In the genomic region with DNA sequence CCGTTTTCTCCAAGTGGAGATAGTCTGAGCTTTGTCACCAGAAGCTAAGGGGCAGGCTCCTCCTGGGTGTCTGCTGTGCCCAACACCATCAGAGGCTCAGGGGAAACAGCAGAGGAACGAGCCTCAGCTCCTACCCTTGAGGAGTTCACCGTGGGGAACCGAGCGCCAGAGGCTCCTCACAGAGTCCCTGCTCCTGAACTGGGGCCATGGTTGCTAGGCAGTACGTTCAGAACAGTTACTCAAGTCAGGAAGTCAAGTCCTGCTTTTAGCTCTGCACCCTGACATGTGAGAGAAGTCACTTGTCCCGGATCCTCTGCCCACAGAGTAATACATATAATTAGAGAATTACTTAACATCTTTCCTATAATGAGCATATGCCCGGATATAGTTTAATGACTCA, we compare ENCODE assay signal across 9 mouse cellular contexts. TPM values are rescaled to one million over a fixed set of nuclear protein-coding genes. Genes with fewer than 3 reads are reported as not detected.
DNase-seq lines count a peak whose midpoint lies in the region; ATAC-seq and TF ChIP-seq lines count a peak whose summit lies in the region.
"Had no signal": no experiment of that assay in that cellular context is flagged by ENCODE, and none has a peak within 500 bp of the region (broad histone marks: within the 10 kb centered on the region; RNA-seq: fewer than 3 reads in every experiment).

No protein-coding gene starts in this region.

- H3K27me3 ChIP-seq in lung, embryonic 14.5 days (ENCODE audit: insufficient read depth, low read length) = no peaks in the 10 kb centered on the region
- H3K27me3 ChIP-seq in hindbrain, embryonic 13.5 days = no peaks in the 10 kb centered on the region
- H3K27me3 ChIP-seq in neural tube, embryonic 12.5 days (replicated peaks) = no peaks in the 10 kb centered on the region
- H3K27me3 ChIP-seq: liver, embryonic 13.5 days had no signal

- TF ChIP-seq CTCF in lung, embryonic 14.5 days (IDR thresholded peaks at IDR 0.05; ENCODE audit: low read depth) = no peak
- TF ChIP-seq CTCF in embryonic fibroblast, embryonic 13.5 days (IDR thresholded peaks at IDR 0.05; ENCODE audit: borderline replicate concordance, insufficient read depth, low read length) = no peak

- WGBS in lung, embryonic 14.5 days = 18% methylated on average over 8 of the region's 8 CpGs
- WGBS in hindbrain, embryonic 13.5 days = 16% methylated on average over 8 of the region's 8 CpGs
- 15% methylated on average over 8 of the region's 8 CpGs for WGBS in neural tube, embryonic 12.5 days

- peak; percentile 39 for ATAC-seq in lung, embryonic 14.5 days (ENCODE audit: insufficient read depth)
- ATAC-seq in hindbrain, embryonic 13.5 days (ENCODE audit: low FRiP score) = peak; percentile 24; the same call in 1 of the 2 replicates
- ATAC-seq in neural tube, embryonic 12.5 days (ENCODE audit: low FRiP score, low read depth) = 0 out of 2 replicates have a peak, but pooled peaks have one; percentile 29

- H3K9me3 ChIP-seq in lung, embryonic 14.5 days (ENCODE audit: low read depth, low read length) = no peaks in the 10 kb centered on the region
- H3K9me3 ChIP-seq in hindbrain, embryonic 13.5 days = no peaks in the 10 kb centered on the region
- H3K9me3 ChIP-seq in neural tube, embryonic 12.5 days = no peaks in the 10 kb centered on the region
- H3K9me3 ChIP-seq: liver, embryonic 13.5 days had no signal

- no peak for TF ChIP-seq POLR2A in embryonic fibroblast, embryonic 13.5 days (IDR thresholded peaks at IDR 0.05; ENCODE audit: low read depth, low read length)

- DNase-seq in lung, embryonic 14.5 days = no peak
- DNase-seq in lung, postnatal 25 days (ENCODE audit: low spot score) = no peak
- DNase-seq in frontal cortex, postnatal 14 days (ENCODE audit: low spot score in 2 of 2) = no peak
- no peak for DNase-seq in cerebellum, postnatal 25 days
- no peak for DNase-seq in cerebellum, adult 9-10 months
- DNase-seq: liver, embryonic 13.5 days had no signal

- H3K4me2 ChIP-seq in lung, embryonic 14.5 days = peak overlapping the region; percentile 35; the same call in 1 of the 2 replicates
- H3K4me2 ChIP-seq in hindbrain, embryonic 13.5 days = 0 out of 2 replicates have a peak overlapping the region, but pooled peaks have one; percentile 16
- peak overlapping the region; percentile 13; the same call in 1 of the 2 replicates for H3K4me2 ChIP-seq in neural tube, embryonic 12.5 days (replicated peaks)
- H3K4me2 ChIP-seq: liver, embryonic 13.5 days had no signal

- peak overlapping the region; percentile 67 for H3K27ac ChIP-seq in lung, embryonic 14.5 days (ENCODE audit: low read depth)
- peak overlapping the region; percentile 4; the same call in 1 of the 2 replicates for H3K27ac ChIP-seq in embryonic fibroblast, embryonic 13.5 days (ENCODE audit: insufficient read depth, low read length)
- peak overlapping the region; percentile 24; the same call in 1 of the 2 replicates for H3K27ac ChIP-seq in hindbrain, embryonic 13.5 days
- H3K27ac ChIP-seq in neural tube, embryonic 12.5 days = no peak overlapping the region
- H3K27ac ChIP-seq: liver, embryonic 13.5 days had no signal

- H3K9ac ChIP-seq in lung, embryonic 14.5 days = no peak overlapping the region
- no peak overlapping the region for H3K9ac ChIP-seq in hindbrain, embryonic 13.5 days
- H3K9ac ChIP-seq in neural tube, embryonic 12.5 days = 0 out of 2 replicates have a peak overlapping the region, but pooled peaks have one; percentile 18
- H3K9ac ChIP-seq: liver, embryonic 13.5 days had no signal

- peaks cover 30% of the 10 kb centered on the region for H3K4me1 ChIP-seq in lung, embryonic 14.5 days (ENCODE audit: insufficient read depth)
- peaks cover 10% of the 10 kb centered on the region for H3K4me1 ChIP-seq in embryonic fibroblast, embryonic 13.5 days (ENCODE audit: control insufficient read depth, insufficient read depth, low read length)
- H3K4me1 ChIP-seq in hindbrain, embryonic 13.5 days (replicated peaks) = peaks cover 12% of the 10 kb centered on the region
- H3K4me1 ChIP-seq in neural tube, embryonic 12.5 days = peaks cover 7% of the 10 kb centered on the region
- H3K4me1 ChIP-seq: liver, embryonic 13.5 days had no signal

- no peak overlapping the region for H3K4me3 ChIP-seq in lung, embryonic 14.5 days (ENCODE audit: low read depth, low read length)
- H3K4me3 ChIP-seq in embryonic fibroblast, embryonic 13.5 days (ENCODE audit: insufficient read depth, low read length) = no peak overlapping the region
- H3K4me3 ChIP-seq in hindbrain, embryonic 13.5 days = no peak overlapping the region
- H3K4me3 ChIP-seq in neural tube, embryonic 12.5 days = no peak overlapping the region
- H3K4me3 ChIP-seq: liver, embryonic 13.5 days had no signal

- no peaks in the 10 kb centered on the region for H3K36me3 ChIP-seq in lung, embryonic 14.5 days (ENCODE audit: insufficient read depth)
- H3K36me3 ChIP-seq in hindbrain, embryonic 13.5 days = no peaks in the 10 kb centered on the region
- no peaks in the 10 kb centered on the region for H3K36me3 ChIP-seq in neural tube, embryonic 12.5 days
- H3K36me3 ChIP-seq: liver, embryonic 13.5 days had no signal

RNA-seq across cellular contexts. Expression of a gene that starts 23.3 kb away (rescaled TPM):
- polyA plus RNA-seq in lung, embryonic 14.5 days (2014; fragmentation: Nextera tagmentation; extraction: Ambion mirVana) = 21.7 and 22.7 TPM in 2 replicates
- polyA plus RNA-seq in embryonic fibroblast, embryonic 13.5 days (2011; ENCODE audit: insufficient read length, low read depth, missing spikeins) = 43.0 and 50.6 TPM in 2 replicates
- polyA plus RNA-seq in hindbrain, embryonic 13.5 days (2015; fragmentation: Nextera tagmentation; extraction: Ambion mirVana) = 3.3 and 3.6 TPM in 2 replicates
- 17.4 and 18.3 TPM in 2 replicates for polyA plus RNA-seq in neural tube, embryonic 12.5 days (2016; fragmentation: Nextera tagmentation; extraction: Ambion mirVana)

RNA-seq across cellular contexts. Expression of a gene that starts 57.2 kb away (rescaled TPM):
- 0.41 TPM in 1 of 2 replicates, not detected in the other for polyA plus RNA-seq in lung, embryonic 14.5 days (2014; fragmentation: Nextera tagmentation; extraction: Ambion mirVana)
- polyA plus RNA-seq in embryonic fibroblast, embryonic 13.5 days (2011; ENCODE audit: insufficient read length, low read depth, missing spikeins) = not detected in 2 replicates
- 7.9 and 8.6 TPM in 2 replicates for polyA plus RNA-seq in hindbrain, embryonic 13.5 days (2015; fragmentation: Nextera tagmentation; extraction: Ambion mirVana)
- 3.5 and 5.0 TPM in 2 replicates for polyA plus RNA-seq in neural tube, embryonic 12.5 days (2016; fragmentation: Nextera tagmentation; extraction: Ambion mirVana)
